Mouse (Mus musculus): ENCODE results near the gene Ncbp1.
A peak's percentile ranks its signal among the peaks of the same experiment; 100 is the strongest.

Gene Ncbp1

GRCm38 (mm10) chr4:46201834-46202561, 63.6 kb downstream of the Ncbp1 start:
- peak; percentile 74 for DNase-seq (ENCODE audit: low spot score)

GRCm38 (mm10) chr4:46202562-46203126, 64.2 kb downstream of the Ncbp1 start:
- DNase-seq (ENCODE audit: low spot score): no peak

GRCm38 (mm10) chr4:46221090-46221489, 82.7 kb downstream of the Ncbp1 start:
- no peak for DNase-seq (ENCODE audit: low spot score)

Data from lung, postnatal 25 days (tissue).